Mouse (Mus musculus) thymus, adult 2 months (tissue): ENCODE results near the gene Fibp.

Experiments used
- CTCF ChIP-seq: fragments of 200-500 bp; IDR thresholded peaks from 2 replicates; pipeline ENCODE4 v1.5.1; 2012; ENCODE audit warnings: mild to moderate bottlenecking, control low read depth, low read length, moderate library complexity, borderline replicate concordance; ENCODE audit not compliant: control insufficient read depth, poor library complexity, insufficient read depth; ENCODE audit errors: extremely low read depth
- POLR2A ChIP-seq: fragments of 200-500 bp; IDR thresholded peaks from 2 replicates; pipeline ENCODE4 v1.6.1; 2012; ENCODE audit warnings: mild to moderate bottlenecking, low read length, control low read depth, moderate library complexity; ENCODE audit not compliant: control insufficient read depth, poor library complexity, insufficient read depth; ENCODE audit errors: extremely low read depth

GRCm38 (mm10) chr19:5429219-5429618, 31.2 kb upstream of the Fibp start:
- TF ChIP-seq CTCF: no peak
- TF ChIP-seq POLR2A: no peak
